Comparison of ENCODE assay signal across 13 mouse cellular contexts in genomic region chr2:20723990-20724745, GRCm38 (mm10).
A peak's percentile ranks its signal among the peaks of the same experiment; 100 is the strongest.
DNase-seq lines count a peak whose midpoint lies in the region; ATAC-seq and TF ChIP-seq lines count a peak whose summit lies in the region.
"Had no signal": no experiment of that assay in that cellular context is flagged by ENCODE, and none has a peak within 500 bp of the region (broad histone marks: within the 10 kb centered on the region; RNA-seq: fewer than 3 reads in every experiment).

No protein-coding gene starts in this region.

- peaks cover 9% of the 10 kb centered on the region for H3K4me1 ChIP-seq in stomach, embryonic 15.5 days
- no peaks in the 10 kb centered on the region; the same call in 1 of the 2 replicates for H3K4me1 ChIP-seq in neural tube, embryonic 15.5 days

- intact Hi-C loops in left cerebral cortex, adult 2 months (cut with DNase I) = no loop called here
- intact Hi-C loops in left cerebral cortex, postnatal 14 days (cut with DNase I) = no loop called here

- ATAC-seq in stomach, embryonic 15.5 days (ENCODE audit: insufficient read depth, low FRiP score, low read depth) = peak; percentile 38; the same call in 1 of the 2 replicates
- ATAC-seq in neural tube, embryonic 15.5 days (ENCODE audit: low FRiP score) = no peak

- TF ChIP-seq CTCF in left cerebral cortex, adult 2 months (IDR thresholded peaks at IDR 0.05) = no peak

- 27% methylated on average over 2 of the region's 2 CpGs for WGBS in stomach, embryonic 15.5 days
- WGBS in neural tube, embryonic 15.5 days = 41% methylated on average over 2 of the region's 2 CpGs

- no peaks in the 10 kb centered on the region for H3K36me3 ChIP-seq in stomach, embryonic 15.5 days
- H3K36me3 ChIP-seq in neural tube, embryonic 15.5 days = no peaks in the 10 kb centered on the region
- H3K36me3 ChIP-seq: G1E; midbrain, embryonic 12.5 days had no signal

- H3K4me2 ChIP-seq in stomach, embryonic 15.5 days = no peak overlapping the region
- H3K4me2 ChIP-seq in neural tube, embryonic 15.5 days = no peak overlapping the region
- H3K4me2 ChIP-seq: lung, embryonic 14.5 days; midbrain, embryonic 12.5 days had no signal

- H3K9ac ChIP-seq in stomach, embryonic 15.5 days = no peak overlapping the region
- no peak overlapping the region for H3K9ac ChIP-seq in neural tube, embryonic 15.5 days (replicated peaks)
- H3K9ac ChIP-seq: lung, embryonic 14.5 days; midbrain, embryonic 12.5 days had no signal

- H3K9me3 ChIP-seq in stomach, embryonic 15.5 days = no peaks in the 10 kb centered on the region
- H3K9me3 ChIP-seq in neural tube, embryonic 15.5 days (replicated peaks) = no peaks in the 10 kb centered on the region
- H3K9me3 ChIP-seq: G1E; midbrain, embryonic 12.5 days had no signal

- H3K4me3 ChIP-seq in left cerebral cortex, adult 2 months = 0 out of 2 replicates have a peak overlapping the region, but pooled peaks have one; percentile 18
- no peak overlapping the region for H3K4me3 ChIP-seq in stomach, embryonic 15.5 days (replicated peaks)
- H3K4me3 ChIP-seq in neural tube, embryonic 15.5 days (replicated peaks) = no peak overlapping the region
- H3K4me3 ChIP-seq: midbrain, embryonic 12.5 days had no signal

- no peak overlapping the region for H3K27ac ChIP-seq in left cerebral cortex, adult 2 months
- no peak overlapping the region for H3K27ac ChIP-seq in stomach, embryonic 15.5 days
- H3K27ac ChIP-seq in neural tube, embryonic 15.5 days (replicated peaks) = no peak overlapping the region
- H3K27ac ChIP-seq: midbrain, embryonic 12.5 days had no signal

- no peak for DNase-seq in left cerebral cortex, adult 2 months (ENCODE audit: extremely low spot score in 1 of 2, low spot score in 2 of 2)
- no peak for DNase-seq in left cerebral cortex, postnatal 14 days (ENCODE audit: low spot score in 2 of 2)
- DNase-seq in ZHBTc4 (ENCODE audit: low read depth, low spot score) = peak; percentile 72
- peak; percentile 66 for DNase-seq in kidney, adult 9 months
- DNase-seq in layer of hippocampus, postnatal 36 days = no peak
- DNase-seq: adrenal gland, adult 8-10 months; cerebellum, adult 9-10 months; gastrocnemius, postnatal 36 days; lung, embryonic 14.5 days had no signal

- no peaks in the 10 kb centered on the region for H3K27me3 ChIP-seq in stomach, embryonic 15.5 days (replicated peaks)
- H3K27me3 ChIP-seq in neural tube, embryonic 15.5 days (replicated peaks) = no peaks in the 10 kb centered on the region
- H3K27me3 ChIP-seq: midbrain, embryonic 12.5 days had no signal

Comparison
In these comparisons a context has a peak if more than half of its experiments do, and no peak if none do; other contexts are left out.
1. DNase-seq: peak in ZHBTc4 (single experiment) and kidney, adult 9 months (single experiment); none in left cerebral cortex, adult 2 months (0 of 2), left cerebral cortex, postnatal 14 days (0 of 2) and layer of hippocampus, postnatal 36 days (0 of 2).